11 mouse cellular contexts compared by ENCODE assay signal in genomic region chr1:178855974-178856373, GRCm38 (mm10).
A peak's percentile ranks its signal among the peaks of the same experiment; 100 is the strongest.
DNase-seq lines count a peak whose midpoint lies in the region; ATAC-seq and TF ChIP-seq lines count a peak whose summit lies in the region.
"Had no signal": no experiment of that assay in that cellular context is flagged by ENCODE, and none has a peak within 500 bp of the region (broad histone marks: within the 10 kb centered on the region; RNA-seq: fewer than 3 reads in every experiment).

No protein-coding gene starts in this region.

- H3K9me3 ChIP-seq in forebrain, embryonic 12.5 days = no peaks in the 10 kb centered on the region
- H3K9me3 ChIP-seq in hindbrain, embryonic 15.5 days = no peaks in the 10 kb centered on the region
- H3K9me3 ChIP-seq in neural tube, embryonic 13.5 days = no peaks in the 10 kb centered on the region
- H3K9me3 ChIP-seq: embryonic facial prominence, embryonic 15.5 days had no signal

- TF ChIP-seq CTCF in cerebellum, adult 2 months (IDR thresholded peaks at IDR 0.05; ENCODE audit: borderline replicate concordance, insufficient read depth, low read depth, low read length) = no peak

- H3K9ac ChIP-seq in forebrain, embryonic 12.5 days = no peak overlapping the region
- no peak overlapping the region for H3K9ac ChIP-seq in hindbrain, embryonic 15.5 days
- no peak overlapping the region for H3K9ac ChIP-seq in neural tube, embryonic 13.5 days
- H3K9ac ChIP-seq: embryonic facial prominence, embryonic 15.5 days; lung, embryonic 14.5 days had no signal

- DNase-seq in lung, postnatal 10 days = peak; percentile 3
- DNase-seq in lung, postnatal 36 days = no peak
- DNase-seq in spleen, postnatal 10 days (ENCODE audit: low spot score in 2 of 2) = no peak
- no peak for DNase-seq in cerebellum, adult 2 months
- DNase-seq in cerebellum, adult 18-20 months = no peak
- DNase-seq: lung, embryonic 14.5 days had no signal

- H3K27ac ChIP-seq in forebrain, embryonic 12.5 days = peak overlapping the region; percentile 84
- no peak overlapping the region for H3K27ac ChIP-seq in hindbrain, embryonic 15.5 days (replicated peaks)
- H3K27ac ChIP-seq in neural tube, embryonic 13.5 days (replicated peaks) = peak overlapping the region; percentile 68
- H3K27ac ChIP-seq in cerebellum, adult 2 months (ENCODE audit: insufficient read depth, low read length) = no peak overlapping the region
- H3K27ac ChIP-seq: embryonic facial prominence, embryonic 15.5 days; kidney, postnatal 0 days had no signal

- H3K4me3 ChIP-seq in forebrain, embryonic 12.5 days (replicated peaks) = no peak overlapping the region
- H3K4me3 ChIP-seq in hindbrain, embryonic 15.5 days = no peak overlapping the region
- no peak overlapping the region for H3K4me3 ChIP-seq in neural tube, embryonic 13.5 days
- H3K4me3 ChIP-seq in cerebellum, adult 2 months (replicated peaks; ENCODE audit: insufficient read depth, low read depth, low read length) = no peak overlapping the region
- H3K4me3 ChIP-seq: embryonic facial prominence, embryonic 15.5 days had no signal

- peaks cover 28% of the 10 kb centered on the region for H3K4me1 ChIP-seq in forebrain, embryonic 12.5 days
- H3K4me1 ChIP-seq in hindbrain, embryonic 15.5 days (replicated peaks) = peaks cover 17% of the 10 kb centered on the region
- H3K4me1 ChIP-seq in neural tube, embryonic 13.5 days (replicated peaks) = peaks cover 29% of the 10 kb centered on the region
- H3K4me1 ChIP-seq in cerebellum, adult 2 months (ENCODE audit: control insufficient read depth, insufficient read depth, low read length) = peaks cover 5% of the 10 kb centered on the region; the same call in 1 of the 2 replicates

- no peaks in the 10 kb centered on the region for H3K36me3 ChIP-seq in forebrain, embryonic 12.5 days (replicated peaks)
- H3K36me3 ChIP-seq in hindbrain, embryonic 15.5 days = no peaks in the 10 kb centered on the region
- H3K36me3 ChIP-seq in neural tube, embryonic 13.5 days = no peaks in the 10 kb centered on the region
- H3K36me3 ChIP-seq: embryonic facial prominence, embryonic 15.5 days had no signal

- H3K27me3 ChIP-seq in forebrain, embryonic 12.5 days = no peaks in the 10 kb centered on the region
- no peaks in the 10 kb centered on the region for H3K27me3 ChIP-seq in hindbrain, embryonic 15.5 days
- H3K27me3 ChIP-seq in neural tube, embryonic 13.5 days = no peaks in the 10 kb centered on the region
- H3K27me3 ChIP-seq in cerebellum, adult 2 months (ENCODE audit: control insufficient read depth, insufficient read depth, low read length) = no peaks in the 10 kb centered on the region
- H3K27me3 ChIP-seq: embryonic facial prominence, embryonic 15.5 days had no signal

- H3K4me2 ChIP-seq in forebrain, embryonic 12.5 days = no peak overlapping the region
- no peak overlapping the region for H3K4me2 ChIP-seq in hindbrain, embryonic 15.5 days
- H3K4me2 ChIP-seq in neural tube, embryonic 13.5 days = no peak overlapping the region
- H3K4me2 ChIP-seq: embryonic facial prominence, embryonic 15.5 days; lung, embryonic 14.5 days had no signal

- WGBS in forebrain, embryonic 12.5 days = 20% methylated on average over 6 of the region's 6 CpGs
- 30% methylated on average over 6 of the region's 6 CpGs for WGBS in hindbrain, embryonic 15.5 days
- 35% methylated on average over 6 of the region's 6 CpGs for WGBS in neural tube, embryonic 13.5 days
- 61% methylated on average over 6 of the region's 6 CpGs for WGBS in cerebellum, adult 2 months

- peak; percentile 89; the same call in 1 of the 2 replicates for ATAC-seq in forebrain, embryonic 12.5 days (ENCODE audit: low FRiP score)
- peak; percentile 43; the same call in 1 of the 2 replicates for ATAC-seq in hindbrain, embryonic 15.5 days (ENCODE audit: low FRiP score, low read depth)
- peak; percentile 56; the same call in 1 of the 2 replicates for ATAC-seq in neural tube, embryonic 13.5 days (ENCODE audit: low read depth)

- no peak for TF ChIP-seq POLR2A in cerebellum, adult 2 months (IDR thresholded peaks at IDR 0.05; ENCODE audit: borderline replicate concordance, insufficient read depth, low read length)

Comparison
In these comparisons a context has a peak if more than half of its experiments do, and no peak if none do; other contexts are left out.
1. H3K27ac ChIP-seq: peak in forebrain, embryonic 12.5 days (single experiment) and neural tube, embryonic 13.5 days (single experiment); none in hindbrain, embryonic 15.5 days (single experiment) and cerebellum, adult 2 months (single experiment).
2. Peak in every context shown above with its lines, with median percentiles within 50 percentile points of each other: ATAC-seq.